Mouse (Mus musculus): ENCODE measurements at regions not wholly inside any gene's neighbourhood (a gene's known extent, or its start where the extent isn't known, plus 50 kb on each side); places are given as distances from the start of the nearest gene placed in this dataset.

DNA sequence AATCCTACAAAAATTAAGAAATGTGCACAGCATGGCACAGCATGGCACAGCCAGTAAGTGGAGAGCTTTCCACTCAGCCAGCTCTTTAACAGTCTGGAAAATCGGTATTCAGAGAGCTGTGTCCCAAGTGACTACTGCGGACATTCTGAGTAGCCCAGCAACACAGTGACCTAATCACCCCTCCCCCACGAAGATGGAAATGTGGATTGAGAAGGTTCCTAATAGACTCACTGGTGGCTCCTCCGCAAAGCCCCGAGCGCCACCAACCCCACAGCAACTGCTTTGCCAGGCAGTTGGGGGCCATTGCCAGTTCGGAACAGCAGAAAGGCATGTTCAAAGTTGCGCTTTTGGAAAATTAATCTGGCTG lies 76.4 kb upstream of the Foxn3 start:
- Histone ChIP-seq H3K9me3 (ENCODE audit: control insufficient read depth, insufficient read depth, low read depth, low read length) (peaks cover 1% of the 10 kb centered on the region; the same call in 1 of the 2 replicates), H3K27ac (ENCODE audit: insufficient read depth, low read depth, low read length, poor library complexity, severe bottlenecking) (no peak overlapping the region), H3K9ac (ENCODE audit: insufficient read depth, low read depth, low read length, poor library complexity, severe bottlenecking) (no peak overlapping the region), H3K36me3 (ENCODE audit: control insufficient read depth, insufficient read depth, low read length, poor library complexity, severe bottlenecking) (no peaks in the 10 kb centered on the region), H3K4me3 (ENCODE audit: insufficient read depth in 1 of 2, low read depth in 1 of 2, low read length in 2 of 2, poor library complexity in 1 of 2, severe bottlenecking in 1 of 2) (no peak overlapping the region), H3K4me1 (ENCODE audit: control insufficient read depth in 2 of 2, insufficient read depth in 2 of 2, low read length in 2 of 2, poor library complexity in 1 of 2) (peaks cover 0 to 6% of the 10 kb centered on the region in 2 experiments; a peak in 2 of 4 replicates)
- in situ Hi-C loops (cut with MboI; ENCODE audit: low sequenced_read_pairs in 2 of 2, unreplicated experiment in 2 of 2) = no loop called here
- no peak for TF ChIP-seq CHD2 (IDR thresholded peaks at IDR 0.05; ENCODE audit: low read depth, low read length)
- TF ChIP-seq ZC3H11A (IDR thresholded peaks at IDR 0.05; ENCODE audit: borderline replicate concordance, low read depth, low read length) = no peak
- no peak for TF ChIP-seq ZNF384 (IDR thresholded peaks at IDR 0.05; ENCODE audit: low read depth, low read length)
- TF ChIP-seq HCFC1 (IDR thresholded peaks at IDR 0.05; ENCODE audit: borderline replicate concordance, insufficient read depth, low read length) = no peak
- TF ChIP-seq MAFK (IDR thresholded peaks at IDR 0.05; ENCODE audit: insufficient read depth, low read depth, low read length) = no peak
- DNase-seq (ENCODE audit: low read depth, low spot score) = no peak

GRCm38 (mm10) chr12:99639118-99639517 lies 75.7 kb upstream of the Foxn3 start:
- TF ChIP-seq MAFK (IDR thresholded peaks at IDR 0.05; ENCODE audit: insufficient read depth, low read depth, low read length) (no peak), ZNF384 (IDR thresholded peaks at IDR 0.05; ENCODE audit: low read depth, low read length) (no peak), ZC3H11A (IDR thresholded peaks at IDR 0.05; ENCODE audit: borderline replicate concordance, low read depth, low read length) (no peak), HCFC1 (IDR thresholded peaks at IDR 0.05; ENCODE audit: borderline replicate concordance, insufficient read depth, low read length) (no peak), CHD2 (IDR thresholded peaks at IDR 0.05; ENCODE audit: low read depth, low read length) (no peak)
- H3K4me1 ChIP-seq (ENCODE audit: control insufficient read depth in 2 of 2, insufficient read depth in 2 of 2, low read length in 2 of 2, poor library complexity in 1 of 2) = peaks cover 0 to 6% of the 10 kb centered on the region in 2 experiments; a peak in 2 of 4 replicates
- peaks cover 1% of the 10 kb centered on the region; the same call in 1 of the 2 replicates for H3K9me3 ChIP-seq (ENCODE audit: control insufficient read depth, insufficient read depth, low read depth, low read length)
- no peak overlapping the region for H3K27ac ChIP-seq (ENCODE audit: insufficient read depth, low read depth, low read length, poor library complexity, severe bottlenecking)
- no peak for DNase-seq (ENCODE audit: low read depth, low spot score)
- no peak overlapping the region for H3K4me3 ChIP-seq (ENCODE audit: insufficient read depth in 1 of 2, low read depth in 1 of 2, low read length in 2 of 2, poor library complexity in 1 of 2, severe bottlenecking in 1 of 2)
- H3K36me3 ChIP-seq (ENCODE audit: control insufficient read depth, insufficient read depth, low read length, poor library complexity, severe bottlenecking) = no peaks in the 10 kb centered on the region
- in situ Hi-C loops (cut with MboI; ENCODE audit: low sequenced_read_pairs in 2 of 2, unreplicated experiment in 2 of 2) = no loop called here
- H3K9ac ChIP-seq (ENCODE audit: insufficient read depth, low read depth, low read length, poor library complexity, severe bottlenecking) = no peak overlapping the region

- in situ Hi-C loops (cut with MboI; ENCODE audit: low sequenced_read_pairs in 2 of 2, unreplicated experiment in 2 of 2) = no loop called here
- DNase-seq (ENCODE audit: low read depth, low spot score) = no peak
- Histone ChIP-seq H3K27ac (ENCODE audit: insufficient read depth, low read depth, low read length, poor library complexity, severe bottlenecking) (no peak overlapping the region), H3K9me3 (ENCODE audit: control insufficient read depth, insufficient read depth, low read depth, low read length) (peaks cover 1% of the 10 kb centered on the region; the same call in 1 of the 2 replicates), H3K4me1 (ENCODE audit: control insufficient read depth in 2 of 2, insufficient read depth in 2 of 2, low read length in 2 of 2, poor library complexity in 1 of 2) (peaks cover 0 to 6% of the 10 kb centered on the region in 2 experiments; a peak in 2 of 4 replicates), H3K36me3 (ENCODE audit: control insufficient read depth, insufficient read depth, low read length, poor library complexity, severe bottlenecking) (no peaks in the 10 kb centered on the region), H3K9ac (ENCODE audit: insufficient read depth, low read depth, low read length, poor library complexity, severe bottlenecking) (no peak overlapping the region), H3K4me3 (ENCODE audit: insufficient read depth in 1 of 2, low read depth in 1 of 2, low read length in 2 of 2, poor library complexity in 1 of 2, severe bottlenecking in 1 of 2) (no peak overlapping the region)
- TF ChIP-seq MAFK (IDR thresholded peaks at IDR 0.05; ENCODE audit: insufficient read depth, low read depth, low read length) (no peak), ZNF384 (IDR thresholded peaks at IDR 0.05; ENCODE audit: low read depth, low read length) (no peak)
Observed at GRCm38 (mm10) chr12:99637986-99638385, 74.6 kb upstream of the Foxn3 start.

DNA sequence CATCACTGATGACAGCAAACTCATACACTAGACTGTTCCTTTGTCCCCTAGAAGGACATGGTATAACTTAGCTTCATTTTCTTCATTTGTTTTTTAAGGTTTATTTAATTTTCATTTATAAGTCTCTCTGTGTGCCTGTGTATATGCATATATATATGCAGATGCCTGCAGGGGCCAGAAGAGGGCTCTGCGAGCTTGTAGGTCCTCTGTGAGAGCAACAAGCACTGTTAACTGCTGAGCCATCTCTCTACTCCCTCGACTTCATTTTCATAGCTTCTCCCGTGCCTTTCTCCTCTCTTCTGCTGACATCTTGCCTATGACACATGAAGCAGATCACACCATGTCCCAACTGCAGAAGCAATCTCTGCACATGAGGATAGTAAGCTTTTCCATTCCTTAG lies 72.9 kb upstream of the Foxn3 start:
- in situ Hi-C loops (cut with MboI; ENCODE audit: low sequenced_read_pairs in 2 of 2, unreplicated experiment in 2 of 2) = no loop called here
- Histone ChIP-seq H3K36me3 (ENCODE audit: control insufficient read depth, insufficient read depth, low read length, poor library complexity, severe bottlenecking) (no peaks in the 10 kb centered on the region), H3K9ac (ENCODE audit: insufficient read depth, low read depth, low read length, poor library complexity, severe bottlenecking) (no peak overlapping the region), H3K4me1 (ENCODE audit: control insufficient read depth in 2 of 2, insufficient read depth in 2 of 2, low read length in 2 of 2, poor library complexity in 1 of 2) (peaks cover 0 to 6% of the 10 kb centered on the region in 2 experiments; a peak in 2 of 4 replicates), H3K27ac (ENCODE audit: insufficient read depth, low read depth, low read length, poor library complexity, severe bottlenecking) (no peak overlapping the region), H3K4me3 (ENCODE audit: insufficient read depth in 1 of 2, low read depth in 1 of 2, low read length in 2 of 2, poor library complexity in 1 of 2, severe bottlenecking in 1 of 2) (no peak overlapping the region), H3K9me3 (ENCODE audit: control insufficient read depth, insufficient read depth, low read depth, low read length) (no peaks in the 10 kb centered on the region)
- TF ChIP-seq ZNF384 (IDR thresholded peaks at IDR 0.05; ENCODE audit: low read depth, low read length) (no peak), ZC3H11A (IDR thresholded peaks at IDR 0.05; ENCODE audit: borderline replicate concordance, low read depth, low read length) (no peak), HCFC1 (IDR thresholded peaks at IDR 0.05; ENCODE audit: borderline replicate concordance, insufficient read depth, low read length) (no peak), CHD2 (IDR thresholded peaks at IDR 0.05; ENCODE audit: low read depth, low read length) (no peak), MAFK (IDR thresholded peaks at IDR 0.05; ENCODE audit: insufficient read depth, low read depth, low read length) (no peak)
- DNase-seq (ENCODE audit: low read depth, low spot score) = no peak

DNA sequence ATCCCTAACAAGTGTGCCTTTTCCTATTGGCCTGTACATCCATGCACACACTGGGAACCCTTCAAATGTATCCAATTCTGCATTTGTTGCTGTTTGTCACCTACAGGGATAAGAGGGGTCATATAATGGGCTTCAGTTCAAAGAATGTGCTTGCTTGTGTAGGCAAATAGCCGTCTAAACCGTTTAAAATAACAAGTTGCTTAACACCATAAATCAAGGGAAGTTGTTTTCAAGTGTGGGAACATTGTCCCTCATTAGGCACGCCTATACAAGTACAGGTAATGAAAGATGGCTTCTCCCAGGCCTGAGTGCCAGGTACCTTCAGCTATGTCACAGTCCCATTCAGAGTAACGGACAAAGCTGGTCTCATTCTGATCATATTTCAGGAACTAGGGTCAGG lies 72.0 kb upstream of the Foxn3 start:
- no peak for DNase-seq (ENCODE audit: low read depth, low spot score)
- in situ Hi-C loops (cut with MboI; ENCODE audit: low sequenced_read_pairs in 2 of 2, unreplicated experiment in 2 of 2) = no loop called here

More for the DNA sequence above, 72.0 kb upstream of the Foxn3 start:
- Histone ChIP-seq H3K36me3 (ENCODE audit: control insufficient read depth, insufficient read depth, low read length, poor library complexity, severe bottlenecking) (no peaks in the 10 kb centered on the region), H3K9me3 (ENCODE audit: control insufficient read depth, insufficient read depth, low read depth, low read length) (no peaks in the 10 kb centered on the region), H3K4me1 (ENCODE audit: control insufficient read depth in 2 of 2, insufficient read depth in 2 of 2, low read length in 2 of 2, poor library complexity in 1 of 2) (0 out of 4 replicates have a peak, but pooled peaks cover 0 to 3% of the 10 kb centered on the region in 2 experiments), H3K27ac (ENCODE audit: insufficient read depth, low read depth, low read length, poor library complexity, severe bottlenecking) (no peak overlapping the region), H3K9ac (ENCODE audit: insufficient read depth, low read depth, low read length, poor library complexity, severe bottlenecking) (no peak overlapping the region), H3K4me3 (ENCODE audit: insufficient read depth in 1 of 2, low read depth in 1 of 2, low read length in 2 of 2, poor library complexity in 1 of 2, severe bottlenecking in 1 of 2) (no peak overlapping the region)
- TF ChIP-seq MAFK (IDR thresholded peaks at IDR 0.05; ENCODE audit: insufficient read depth, low read depth, low read length) (no peak), CHD2 (IDR thresholded peaks at IDR 0.05; ENCODE audit: low read depth, low read length) (no peak), HCFC1 (IDR thresholded peaks at IDR 0.05; ENCODE audit: borderline replicate concordance, insufficient read depth, low read length) (no peak), ZNF384 (IDR thresholded peaks at IDR 0.05; ENCODE audit: low read depth, low read length) (no peak), ZC3H11A (IDR thresholded peaks at IDR 0.05; ENCODE audit: borderline replicate concordance, low read depth, low read length) (no peak)
